ENCODE assay signal across 20 mouse cellular contexts in the genomic region with DNA sequence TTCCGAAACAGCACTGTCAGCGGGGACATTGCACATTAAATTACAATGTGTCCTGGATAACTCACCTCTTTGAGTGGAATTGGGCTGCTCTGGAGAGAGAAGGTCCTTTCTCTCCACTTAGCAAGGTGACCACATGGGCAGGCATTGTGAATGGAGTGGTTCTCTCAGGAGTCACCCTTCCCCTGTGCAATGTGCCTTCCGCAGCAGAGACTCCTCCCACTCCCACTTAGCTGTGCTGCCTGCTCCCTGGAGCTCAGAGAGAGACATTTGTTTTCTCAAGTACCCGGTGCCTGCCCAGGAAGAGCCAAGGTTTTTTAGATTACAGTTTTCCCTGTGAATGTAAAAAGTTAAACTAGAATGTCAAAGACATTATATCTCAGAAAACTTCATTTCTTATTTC.
DNase-seq lines count a peak whose midpoint lies in the region; ATAC-seq lines count a peak whose summit lies in the region.
"Had no signal": no experiment of that assay in that cellular context is flagged by ENCODE, and none has a peak within 500 bp of the region (broad histone marks: within the 10 kb centered on the region; RNA-seq: fewer than 3 reads in every experiment).

No protein-coding gene starts in this region.

- 52% methylated on average over 4 of the region's 4 CpGs for whole genome bisulfite sequencing in liver, embryonic 13.5 days (ENCODE audit: insufficient replicate concordance)
- WGBS in lung, embryonic 16.5 days = 36% methylated on average over 4 of the region's 4 CpGs
- 72% methylated on average over 4 of the region's 4 CpGs for WGBS in forebrain, embryonic 13.5 days
- 42% methylated on average over 4 of the region's 4 CpGs for WGBS in kidney, embryonic 16.5 days

- ATAC-seq in liver, embryonic 13.5 days (ENCODE audit: low read depth) = 0 out of 2 replicates have a peak, but pooled peaks have one; percentile 46
- peak; percentile 91 for ATAC-seq in lung, embryonic 16.5 days (ENCODE audit: low read depth)
- no peak for ATAC-seq in forebrain, embryonic 13.5 days
- ATAC-seq in kidney, embryonic 16.5 days (ENCODE audit: low FRiP score, low TSS enrichment) = no peak
- ATAC-seq: forebrain, embryonic 14.5 days; hindbrain, postnatal 0 days had no signal

- no peaks in the 10 kb centered on the region for H3K36me3 ChIP-seq in liver, embryonic 13.5 days
- H3K36me3 ChIP-seq in lung, embryonic 16.5 days (ENCODE audit: control insufficient read depth, insufficient read depth, low read length) = no peaks in the 10 kb centered on the region
- H3K36me3 ChIP-seq in forebrain, embryonic 13.5 days (ENCODE audit: poor library complexity, severe bottlenecking) = no peaks in the 10 kb centered on the region
- H3K36me3 ChIP-seq in kidney, embryonic 16.5 days (ENCODE audit: insufficient read depth, low read length) = no peaks in the 10 kb centered on the region
- H3K36me3 ChIP-seq: heart, embryonic 13.5 days; hindbrain, embryonic 13.5 days had no signal

- no peak for DNase-seq in liver, embryonic 13.5 days
- no peak for DNase-seq in liver
- peak; percentile 6 for DNase-seq in brain, adult 2 months (ENCODE audit: low read depth, low spot score)
- peak; percentile 35 for DNase-seq in lung, postnatal 36 days
- DNase-seq: adrenal gland, adult 2 months; adrenal gland, postnatal 36 days; cerebellum, adult 11 months; cerebellum, adult 8-10 months; cerebellum, postnatal 14 days; embryo, embryonic 11 days; gastrocnemius, adult 2 months; gastrocnemius, postnatal 25 days; heart, postnatal 4 days had no signal

- H3K9ac ChIP-seq in liver, embryonic 13.5 days = no peak overlapping the region
- no peak overlapping the region for H3K9ac ChIP-seq in lung, embryonic 16.5 days (ENCODE audit: low read length)
- no peak overlapping the region for H3K9ac ChIP-seq in forebrain, embryonic 13.5 days
- H3K9ac ChIP-seq in kidney, embryonic 16.5 days (replicated peaks; ENCODE audit: low read length) = no peak overlapping the region
- H3K9ac ChIP-seq: heart, embryonic 13.5 days; hindbrain, embryonic 13.5 days had no signal

- H3K27me3 ChIP-seq in liver, embryonic 13.5 days = no peaks in the 10 kb centered on the region
- no peaks in the 10 kb centered on the region for H3K27me3 ChIP-seq in lung, embryonic 16.5 days (ENCODE audit: control insufficient read depth, insufficient read depth, low read depth, low read length)
- H3K27me3 ChIP-seq in forebrain, embryonic 13.5 days = no peaks in the 10 kb centered on the region
- H3K27me3 ChIP-seq in kidney, embryonic 16.5 days (ENCODE audit: insufficient read depth, low read length) = no peaks in the 10 kb centered on the region
- H3K27me3 ChIP-seq: heart, embryonic 13.5 days; hindbrain, embryonic 13.5 days had no signal

- no peak overlapping the region for H3K4me2 ChIP-seq in liver, embryonic 13.5 days
- no peak overlapping the region for H3K4me2 ChIP-seq in lung, embryonic 16.5 days (ENCODE audit: low read depth, low read length)
- no peak overlapping the region for H3K4me2 ChIP-seq in forebrain, embryonic 13.5 days
- no peak overlapping the region for H3K4me2 ChIP-seq in kidney, embryonic 16.5 days (replicated peaks; ENCODE audit: low read depth, low read length)
- H3K4me2 ChIP-seq: heart, embryonic 13.5 days; hindbrain, embryonic 13.5 days had no signal

- no peak overlapping the region for H3K4me3 ChIP-seq in liver, embryonic 13.5 days (replicated peaks)
- no peak overlapping the region for H3K4me3 ChIP-seq in lung, embryonic 16.5 days (ENCODE audit: low read length)
- H3K4me3 ChIP-seq in forebrain, embryonic 13.5 days = no peak overlapping the region
- H3K4me3 ChIP-seq in kidney, embryonic 16.5 days (ENCODE audit: low read length) = no peak overlapping the region
- H3K4me3 ChIP-seq: gastrocnemius, adult 2 months; heart, embryonic 13.5 days; hindbrain, embryonic 13.5 days had no signal

- H3K4me1 ChIP-seq in liver, embryonic 13.5 days (replicated peaks) = no peaks in the 10 kb centered on the region
- 0 out of 2 replicates have a peak, but pooled peaks cover 2% of the 10 kb centered on the region for H3K4me1 ChIP-seq in lung, embryonic 16.5 days (replicated peaks; ENCODE audit: control insufficient read depth, insufficient read depth, low read length)
- H3K4me1 ChIP-seq in forebrain, embryonic 13.5 days = no peaks in the 10 kb centered on the region
- no peaks in the 10 kb centered on the region for H3K4me1 ChIP-seq in kidney, embryonic 16.5 days (ENCODE audit: insufficient read depth, low read length)
- H3K4me1 ChIP-seq: heart, embryonic 13.5 days had no signal

- H3K27ac ChIP-seq in liver, embryonic 13.5 days = no peak overlapping the region
- H3K27ac ChIP-seq in lung, embryonic 16.5 days (ENCODE audit: low read length) = no peak overlapping the region
- H3K27ac ChIP-seq in forebrain, embryonic 13.5 days = no peak overlapping the region
- no peak overlapping the region for H3K27ac ChIP-seq in kidney, embryonic 16.5 days (ENCODE audit: low read length)
- H3K27ac ChIP-seq: gastrocnemius, adult 2 months; heart, embryonic 13.5 days; hindbrain, embryonic 13.5 days; hindbrain, postnatal 0 days had no signal

- no peaks in the 10 kb centered on the region for H3K9me3 ChIP-seq in liver, embryonic 13.5 days (replicated peaks)
- H3K9me3 ChIP-seq in lung, embryonic 16.5 days (ENCODE audit: control insufficient read depth, low read length) = no peaks in the 10 kb centered on the region
- H3K9me3 ChIP-seq in forebrain, embryonic 13.5 days (replicated peaks) = no peaks in the 10 kb centered on the region
- H3K9me3 ChIP-seq in kidney, embryonic 16.5 days (ENCODE audit: low read length) = no peaks in the 10 kb centered on the region
- H3K9me3 ChIP-seq: heart, embryonic 13.5 days; hindbrain, embryonic 13.5 days had no signal

Comparison
In these comparisons a context has a peak if more than half of its experiments do, and no peak if none do; other contexts are left out.
1. ATAC-seq: peak in liver, embryonic 13.5 days (single experiment) and lung, embryonic 16.5 days (single experiment); none in forebrain, embryonic 13.5 days (single experiment) and kidney, embryonic 16.5 days (single experiment).
2. DNase-seq: peak in brain, adult 2 months (single experiment) and lung, postnatal 36 days (single experiment); none in liver, embryonic 13.5 days (single experiment) and liver (single experiment).